7 mouse cellular contexts compared by ENCODE assay signal in genomic region chr12:54713822-54714626, GRCm38 (mm10). TPM values are rescaled to one million over a fixed set of nuclear protein-coding genes. Genes with fewer than 3 reads are reported as not detected.
DNase-seq lines count a peak whose midpoint lies in the region; ATAC-seq lines count a peak whose summit lies in the region.
"Not testable (repeated sequence)": the region's sequence is repeated elsewhere in the genome, so short reads cannot be mapped to it uniquely, and the experiment has no call there.

No protein-coding gene starts in this region.

- not testable (repeated sequence) for H3K9me3 ChIP-seq in kidney, embryonic 15.5 days (replicated peaks); liver, embryonic 12.5 days (replicated peaks); midbrain, embryonic 11.5 days (ENCODE audit: control insufficient read depth, low read length)

- not testable (repeated sequence) for H3K27ac ChIP-seq in kidney, embryonic 15.5 days; liver, embryonic 12.5 days; midbrain, embryonic 11.5 days (ENCODE audit: low read depth, low read length)

- not testable (repeated sequence) for H3K36me3 ChIP-seq in kidney, embryonic 15.5 days; liver, embryonic 12.5 days; midbrain, embryonic 11.5 days (ENCODE audit: control insufficient read depth, insufficient read depth, low read length)

- 0% methylated on average over 4 of the region's 48 CpGs for WGBS in kidney, embryonic 15.5 days
- 0% methylated on average over 2 of the region's 48 CpGs for WGBS in liver, embryonic 12.5 days (ENCODE audit: insufficient replicate concordance)
- WGBS in midbrain, embryonic 11.5 days: 0% methylated on average over 5 of the region's 48 CpGs

- H3K4me3 ChIP-seq in kidney, embryonic 15.5 days (replicated peaks); liver, embryonic 12.5 days; midbrain, embryonic 11.5 days (ENCODE audit: low read depth, low read length): not testable (repeated sequence)

- peak; percentile 69 for ATAC-seq in kidney, embryonic 15.5 days (replicated peaks; ENCODE audit: low FRiP score)
- ATAC-seq in liver, embryonic 12.5 days: peak; percentile 63
- ATAC-seq in midbrain, embryonic 11.5 days (ENCODE audit: low FRiP score): peak; percentile 63

- not testable (repeated sequence) for H3K27me3 ChIP-seq in kidney, embryonic 15.5 days; liver, embryonic 12.5 days (replicated peaks); midbrain, embryonic 11.5 days (ENCODE audit: control insufficient read depth, insufficient read depth, low read length)

- H3K4me2 ChIP-seq in kidney, embryonic 15.5 days; liver, embryonic 12.5 days; midbrain, embryonic 11.5 days: not testable (repeated sequence)

- H3K9ac ChIP-seq in kidney, embryonic 15.5 days; liver, embryonic 12.5 days; midbrain, embryonic 11.5 days (ENCODE audit: low read length): not testable (repeated sequence)

- DNase-seq in cerebellum, postnatal 36 days: peak; percentile 54 to 64
- peak; percentile 45 to 65 for DNase-seq in frontal cortex, postnatal 36 days (ENCODE audit: low spot score in 2 of 2)
- peak; percentile 75 for DNase-seq in heart, postnatal 4 days
- not testable (repeated sequence) for DNase-seq in midbrain, embryonic 11.5 days (ENCODE audit: low spot score, missing footprints)
- peak; percentile 62 for DNase-seq in right cerebral cortex, postnatal 25 days

- H3K4me1 ChIP-seq in kidney, embryonic 15.5 days; liver, embryonic 12.5 days; midbrain, embryonic 11.5 days (ENCODE audit: control insufficient read depth, insufficient read depth, low read length): not testable (repeated sequence)

RNA-seq across cellular contexts. Expression of gene Eapp, which starts 18.3 kb away (rescaled TPM):
- total RNA-seq in heart, postnatal 4 days (2021): 10 to 100 TPM; 26.8 to 27.4 TPM
- 61.6 and 63.3 TPM in 2 replicates for polyA plus RNA-seq in kidney, embryonic 15.5 days (2015; fragmentation: Nextera tagmentation; extraction: Ambion mirVana)
- 47.1 and 48.3 TPM in 2 replicates for polyA plus RNA-seq in liver, embryonic 12.5 days (2016; fragmentation: Nextera tagmentation; extraction: Ambion mirVana)
- polyA plus RNA-seq in midbrain, embryonic 11.5 days (2014; fragmentation: Nextera tagmentation; extraction: Ambion mirVana): 77.8 and 88.0 TPM in 2 replicates

RNA-seq across cellular contexts. Expression of gene Sptssa, which starts 57.7 kb away (rescaled TPM):
- 10 to 100 TPM; 50.3 to 52.9 TPM for total RNA-seq in heart, postnatal 4 days (2021)
- polyA plus RNA-seq in kidney, embryonic 15.5 days (2015; fragmentation: Nextera tagmentation; extraction: Ambion mirVana): 192 and 214 TPM in 2 replicates
- polyA plus RNA-seq in liver, embryonic 12.5 days (2016; fragmentation: Nextera tagmentation; extraction: Ambion mirVana): 58.8 and 58.9 TPM in 2 replicates
- 213 and 221 TPM in 2 replicates for polyA plus RNA-seq in midbrain, embryonic 11.5 days (2014; fragmentation: Nextera tagmentation; extraction: Ambion mirVana)
